Mouse (Mus musculus) sigmoid colon, adult 10 weeks (tissue): ENCODE data around the gene Olfr1251. TPM values are rescaled to one million over a fixed set of nuclear protein-coding genes. Genes with fewer than 3 reads are reported as not detected.

Experiments
- polyA plus RNA-seq: library from polyadenylated mRNA; stranded (reverse); fragments of 350-450 nt; fragmentation: Illumina TruSeq; extraction: RNeasy Lipid Tissue Mini Kit (QIAGEN cat#74804); gene quantifications from one replicate; pipeline ENCODE4 v1.2.3, GENCODE M21; 2014; ENCODE audit warnings: low read depth, low replicate concordance

The Olfr1251 gene
- polyA plus RNA-seq = not detected

GRCm38 (mm10) chr2:89671836-89672235 is at the start of gene Olfr1251:
TSS of gene Olfr1251 (minus strand) at chr2:89671936.

GRCm38 (mm10) chr2:89661367-89661766 is 10.4 kb downstream of the Olfr1251 start, which contains the start of gene Olfr1250:
TSS of gene Olfr1250 (minus strand) at chr2:89661467.

GRCm38 (mm10) chr2:89634883-89635282 is 36.9 kb downstream of the Olfr1251 start, which contains the start of gene Olfr1249:
TSS of gene Olfr1249 (minus strand) at chr2:89634983.

GRCm38 (mm10) chr2:89618145-89618544 is 53.6 kb downstream of the Olfr1251 start, which contains the start of gene Olfr1248:
TSS of gene Olfr1248 (minus strand) at chr2:89618245.

Other genes starting within 250 kb of the Olfr1251 start
- gene Olfr1240, start 228.9 kb downstream of the Olfr1251 start, polyA plus RNA-seq = not detected
- gene Olfr1241, start 184.8 kb downstream of the Olfr1251 start, polyA plus RNA-seq = not detected
- gene Olfr1242, start 173.6 kb downstream of the Olfr1251 start, polyA plus RNA-seq = not detected
- not detected for gene Olfr1243, start 140.4 kb downstream of the Olfr1251 start, polyA plus RNA-seq
- not detected for gene Olfr1245, start 93.5 kb downstream of the Olfr1251 start, polyA plus RNA-seq
- not detected for gene Olfr1246, start 78.8 kb downstream of the Olfr1251 start, polyA plus RNA-seq
- gene Olfr1247, start 57.8 kb downstream of the Olfr1251 start, polyA plus RNA-seq = not detected
- gene Olfr1248, start 53.7 kb downstream of the Olfr1251 start, polyA plus RNA-seq = not detected
- gene Olfr1249, start 37.0 kb downstream of the Olfr1251 start, polyA plus RNA-seq = not detected
- not detected for gene Olfr1250, start 10.5 kb downstream of the Olfr1251 start, polyA plus RNA-seq
- not detected for gene Olfr1252, start 53.1 kb upstream of the Olfr1251 start, polyA plus RNA-seq
- not detected for gene Olfr1253, start 85.2 kb upstream of the Olfr1251 start, polyA plus RNA-seq
- gene Olfr1254, start 121.7 kb upstream of the Olfr1251 start, polyA plus RNA-seq = not detected
- gene Olfr1255, start 140.1 kb upstream of the Olfr1251 start, polyA plus RNA-seq = not detected
- gene Olfr1256, start 169.6 kb upstream of the Olfr1251 start, polyA plus RNA-seq = not detected
- gene Olfr48, start 176.3 kb upstream of the Olfr1251 start, polyA plus RNA-seq = not detected
- not detected for gene Olfr1257, start 206.5 kb upstream of the Olfr1251 start, polyA plus RNA-seq